Mouse (Mus musculus): ENCODE measurements around the gene Gm6465.
"Not testable (repeated sequence)": the region's sequence is repeated elsewhere in the genome, so short reads cannot be mapped to it uniquely, and the experiment has no call there.

Gm6465 gene

GRCm38 (mm10) chr5:11845239-11845638 lies at the start of gene Gm6465:
Gene Gm6465, plus strand, starts transcription at chr5:11845539.
- not testable (repeated sequence) for DNase-seq (ENCODE audit: low spot score in 2 of 2)

- DNase-seq (ENCODE audit: low spot score in 2 of 2): not testable (repeated sequence)
Observed at GRCm38 (mm10) chr5:11845824-11846223, 485 bp downstream of the Gm6465 start.

GRCm38 (mm10) chr5:11857909-11858308 lies 12.6 kb downstream of the Gm6465 start:
- DNase-seq (ENCODE audit: low spot score in 2 of 2): peak in 1 of 2 experiments; percentile 15

Data from urinary bladder, postnatal 4 days (tissue).